Mouse (Mus musculus): Measurements from ENCODE around the gene Reln. TPM values are rescaled to one million over a fixed set of nuclear protein-coding genes. Genes with fewer than 3 reads are reported as not detected.

Gene Reln
- polyA plus RNA-seq (2015; fragmentation: Nextera tagmentation; extraction: Ambion mirVana), result 3.6 and 3.8 TPM in 2 replicates

GRCm38 (mm10) chr5:22344556-22344975 is at the start of gene Reln:
Reln (minus strand) TSS chr5:22344702.
- peaks cover 25% of the 10 kb centered on the region for H3K4me1 ChIP-seq
- H3K4me2 ChIP-seq, result peak within 1 kb of the TSS; percentile 92
- H3K4me3 ChIP-seq, result peak within 1 kb of the TSS; percentile 52
- no peaks in the 10 kb centered on the region for H3K9me3 ChIP-seq
- H3K36me3 ChIP-seq, result no peaks in the 10 kb centered on the region
- peaks cover 87% of the 10 kb centered on the region for H3K27me3 ChIP-seq
- H3K27ac ChIP-seq, result no peak within 1 kb of the TSS
- peak; percentile 63; the same call in 1 of the 2 replicates for ATAC-seq (ENCODE audit: insufficient number of reproducible peaks, low FRiP score, low TSS enrichment, low read depth)
- H3K9ac ChIP-seq, result peak within 1 kb of the TSS; percentile 37
- under 1% methylated on average over 44 of the region's 68 CpGs for WGBS

DNA sequence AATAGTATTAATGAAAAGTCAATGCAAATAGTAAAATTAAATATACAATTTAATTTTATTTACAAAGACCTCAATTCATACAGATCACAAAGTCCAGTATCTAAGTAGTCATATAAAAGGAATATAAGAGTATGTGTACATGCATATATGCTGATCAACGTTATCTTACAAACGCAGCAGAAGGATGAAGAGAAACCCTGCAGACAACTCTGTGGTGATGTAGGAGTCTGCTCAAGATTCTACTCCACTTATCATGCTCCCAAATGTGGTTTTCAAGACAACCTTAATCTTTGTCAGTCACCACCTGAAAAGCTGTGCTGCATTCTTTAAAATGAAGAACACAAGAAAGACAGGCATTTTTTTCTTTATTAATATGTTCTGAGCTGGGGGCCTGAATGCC is 44.0 kb upstream of the Reln start:
- no peaks in the 10 kb centered on the region for H3K9me3 ChIP-seq
- H3K4me1 ChIP-seq, result no peaks in the 10 kb centered on the region
- H3K4me3 ChIP-seq, result no peak overlapping the region
- no peaks in the 10 kb centered on the region for H3K36me3 ChIP-seq
- H3K4me2 ChIP-seq, result no peak overlapping the region
- no peak for ATAC-seq (ENCODE audit: insufficient number of reproducible peaks, low FRiP score, low TSS enrichment, low read depth)
- no peak overlapping the region for H3K9ac ChIP-seq
- WGBS, result 83% methylated on average over 2 of the region's 2 CpGs
- H3K27ac ChIP-seq, result no peak overlapping the region
- no peaks in the 10 kb centered on the region for H3K27me3 ChIP-seq

GRCm38 (mm10) chr5:22360510-22360909 is 16.0 kb upstream of the Reln start:
- no peaks in the 10 kb centered on the region for H3K9me3 ChIP-seq
- ATAC-seq (ENCODE audit: insufficient number of reproducible peaks, low FRiP score, low TSS enrichment, low read depth), result no peak
- WGBS, result 70% methylated on average over 9 of the region's 9 CpGs

DNA sequence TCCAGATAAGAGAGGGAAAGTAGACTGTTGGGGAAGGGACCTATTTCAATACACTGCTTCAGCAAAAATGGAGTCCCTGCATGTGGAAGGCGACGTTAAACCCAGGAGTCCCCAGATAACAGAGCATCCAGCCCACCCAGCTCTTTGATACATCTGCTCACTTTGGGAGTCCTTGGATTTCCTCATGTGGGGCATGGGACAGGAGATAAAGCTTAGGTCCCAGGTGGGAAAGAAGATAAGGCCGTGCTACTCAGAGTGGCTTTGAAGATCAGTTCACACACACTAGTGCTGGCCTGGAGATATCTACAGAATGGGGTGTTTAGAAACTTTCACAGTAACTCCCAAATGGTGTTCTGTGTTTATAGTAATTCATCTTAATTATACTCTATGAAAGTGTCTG is 3.9 kb upstream of the Reln start:
- H3K4me3 ChIP-seq, result no peak overlapping the region
- H3K9ac ChIP-seq, result no peak overlapping the region
- no peaks in the 10 kb centered on the region for H3K9me3 ChIP-seq
- 80% methylated on average over 3 of the region's 3 CpGs for WGBS
- peaks cover 56% of the 10 kb centered on the region for H3K27me3 ChIP-seq
- H3K27ac ChIP-seq, result no peak overlapping the region
- H3K4me2 ChIP-seq, result no peak overlapping the region
- ATAC-seq (ENCODE audit: insufficient number of reproducible peaks, low FRiP score, low TSS enrichment, low read depth), result no peak
- peaks cover 25% of the 10 kb centered on the region for H3K4me1 ChIP-seq
- H3K36me3 ChIP-seq, result no peaks in the 10 kb centered on the region

More at GRCm38 (mm10) chr5:22360510-22360909, 16.0 kb upstream of the Reln start:
- H3K36me3 ChIP-seq, result no peaks in the 10 kb centered on the region
- no peak overlapping the region for H3K9ac ChIP-seq
- H3K4me1 ChIP-seq, result no peaks in the 10 kb centered on the region
- no peak overlapping the region for H3K4me2 ChIP-seq
- no peaks in the 10 kb centered on the region for H3K27me3 ChIP-seq
- no peak overlapping the region for H3K27ac ChIP-seq
- no peak overlapping the region for H3K4me3 ChIP-seq

- Histone ChIP-seq H3K4me1 (peaks cover 25% of the 10 kb centered on the region), H3K4me3 (no peak overlapping the region), H3K36me3 (no peaks in the 10 kb centered on the region), H3K9me3 (no peaks in the 10 kb centered on the region), H3K4me2 (no peak overlapping the region), H3K27me3 (peaks cover 62% of the 10 kb centered on the region), H3K9ac (no peak overlapping the region), H3K27ac (no peak overlapping the region)
- no peak for ATAC-seq (ENCODE audit: insufficient number of reproducible peaks, low FRiP score, low TSS enrichment, low read depth)
- WGBS, result 83% methylated on average over 2 of the region's 2 CpGs
Measured at GRCm38 (mm10) chr5:22347732-22348131, 3.2 kb upstream of the Reln start.

DNA sequence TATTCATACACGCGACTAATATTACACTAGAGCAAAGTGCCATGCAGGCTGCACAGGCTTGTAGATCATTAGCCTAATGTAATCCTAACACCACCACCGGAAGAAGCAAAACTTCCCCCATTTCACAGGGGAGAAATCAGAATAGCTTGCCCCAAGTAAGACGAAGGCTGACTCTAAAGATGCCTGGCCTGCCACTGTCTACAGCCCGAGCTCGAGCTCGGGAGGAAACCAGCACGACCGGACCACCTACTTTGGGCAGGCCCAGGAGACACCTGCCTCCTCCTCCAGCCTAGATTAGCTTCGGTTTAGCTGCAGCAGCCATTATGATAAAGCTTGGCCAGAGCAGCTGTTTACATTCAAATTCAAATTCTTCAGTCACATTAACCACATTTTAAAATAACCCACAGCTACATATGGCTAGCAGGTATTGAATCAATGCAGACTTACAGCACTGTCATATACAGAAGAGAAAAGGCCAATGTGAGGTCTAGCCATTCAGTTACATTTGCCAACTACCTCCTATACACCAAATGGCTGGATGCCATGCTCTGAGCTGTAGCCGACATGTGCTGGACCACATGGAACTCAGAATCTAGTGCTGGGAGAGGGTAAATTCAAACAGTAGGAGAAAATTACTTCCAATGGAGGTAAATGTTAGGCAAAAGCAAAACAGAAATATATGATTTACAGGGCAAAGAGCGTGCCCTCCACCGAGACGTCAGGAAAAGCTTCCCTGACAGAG is 1.6 kb upstream of the Reln start:
- no peak overlapping the region for H3K4me3 ChIP-seq
- H3K27ac ChIP-seq, result no peak overlapping the region
- H3K9ac ChIP-seq, result no peak overlapping the region
- H3K4me1 ChIP-seq, result peaks cover 25% of the 10 kb centered on the region
- WGBS, result 24% methylated on average over 14 of the region's 14 CpGs
- no peaks in the 10 kb centered on the region for H3K36me3 ChIP-seq
- peaks cover 76% of the 10 kb centered on the region for H3K27me3 ChIP-seq
- no peak for ATAC-seq (ENCODE audit: insufficient number of reproducible peaks, low FRiP score, low TSS enrichment, low read depth)
- no peak overlapping the region for H3K4me2 ChIP-seq
- H3K9me3 ChIP-seq, result no peaks in the 10 kb centered on the region

DNA sequence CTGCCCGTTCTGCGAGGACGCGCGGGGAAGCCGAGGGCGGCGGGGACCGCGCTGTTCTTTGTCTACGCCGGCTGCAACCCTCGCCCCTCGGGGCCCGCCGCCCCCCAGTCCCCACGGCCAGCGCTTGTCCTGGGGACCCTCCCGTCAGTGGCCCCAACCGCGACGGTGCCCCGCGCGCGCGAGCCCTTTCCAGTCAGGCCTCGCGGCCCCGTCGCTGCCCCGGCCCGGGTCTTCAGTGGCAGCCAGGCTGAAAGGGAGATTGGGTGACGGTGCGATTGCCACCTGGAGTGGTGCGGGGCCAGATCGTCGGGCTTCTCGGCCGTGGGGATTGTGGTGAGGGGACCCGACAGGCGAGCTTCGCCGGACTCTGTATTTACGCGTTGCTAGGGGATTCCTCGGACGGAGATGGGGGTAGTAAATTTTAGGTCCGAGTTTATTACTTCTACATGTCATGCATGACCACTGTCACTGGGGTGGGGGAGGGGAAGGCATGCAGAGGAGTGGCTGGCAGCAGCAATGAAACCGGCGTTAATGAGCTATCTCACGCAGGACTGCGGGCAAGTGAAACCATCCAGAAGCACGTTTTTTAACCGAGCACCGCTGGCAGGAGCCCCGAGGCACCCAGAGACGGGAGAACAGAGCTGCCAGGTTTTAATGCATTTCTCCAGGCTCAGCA is 612 bp upstream of the Reln start:
- peak overlapping the region; percentile 52 for H3K4me3 ChIP-seq
- peak overlapping the region; percentile 92 for H3K4me2 ChIP-seq
- peaks cover 25% of the 10 kb centered on the region for H3K4me1 ChIP-seq
- H3K27me3 ChIP-seq, result peaks cover 86% of the 10 kb centered on the region
- no peaks in the 10 kb centered on the region for H3K9me3 ChIP-seq
- peak overlapping the region; percentile 37; the same call in 1 of the 2 replicates for H3K9ac ChIP-seq
- no peaks in the 10 kb centered on the region for H3K36me3 ChIP-seq
- no peak for ATAC-seq (ENCODE audit: insufficient number of reproducible peaks, low FRiP score, low TSS enrichment, low read depth)
- under 1% methylated on average over 42 of the region's 58 CpGs for WGBS
- H3K27ac ChIP-seq, result no peak overlapping the region

GRCm38 (mm10) chr5:22343843-22344555 is 503 bp downstream of the Reln start:
- WGBS, result under 1% methylated on average over 64 of the region's 65 CpGs

GRCm38 (mm10) chr5:22343536-22343842 is 1.0 kb downstream of the Reln start:
- under 1% methylated on average over 10 of the region's 10 CpGs for WGBS
- no peak for ATAC-seq (ENCODE audit: insufficient number of reproducible peaks, low FRiP score, low TSS enrichment, low read depth)
- Histone ChIP-seq H3K4me1 (peaks cover 25% of the 10 kb centered on the region), H3K4me2 (peak overlapping the region; percentile 92), H3K4me3 (peak overlapping the region; percentile 52), H3K9me3 (no peaks in the 10 kb centered on the region), H3K36me3 (no peaks in the 10 kb centered on the region), H3K27ac (no peak overlapping the region), H3K9ac (0 out of 2 replicates have a peak overlapping the region, but pooled peaks have one; percentile 37), H3K27me3 (peaks cover 77% of the 10 kb centered on the region)

More at GRCm38 (mm10) chr5:22343843-22344555, 503 bp downstream of the Reln start:
- Histone ChIP-seq H3K4me2 (peak overlapping the region; percentile 92), H3K9me3 (no peaks in the 10 kb centered on the region), H3K4me1 (peaks cover 25% of the 10 kb centered on the region), H3K36me3 (no peaks in the 10 kb centered on the region), H3K27me3 (peaks cover 81% of the 10 kb centered on the region), H3K4me3 (peak overlapping the region; percentile 52), H3K27ac (no peak overlapping the region), H3K9ac (peak overlapping the region; percentile 37)
- ATAC-seq (ENCODE audit: insufficient number of reproducible peaks, low FRiP score, low TSS enrichment, low read depth), result no peak

DNA sequence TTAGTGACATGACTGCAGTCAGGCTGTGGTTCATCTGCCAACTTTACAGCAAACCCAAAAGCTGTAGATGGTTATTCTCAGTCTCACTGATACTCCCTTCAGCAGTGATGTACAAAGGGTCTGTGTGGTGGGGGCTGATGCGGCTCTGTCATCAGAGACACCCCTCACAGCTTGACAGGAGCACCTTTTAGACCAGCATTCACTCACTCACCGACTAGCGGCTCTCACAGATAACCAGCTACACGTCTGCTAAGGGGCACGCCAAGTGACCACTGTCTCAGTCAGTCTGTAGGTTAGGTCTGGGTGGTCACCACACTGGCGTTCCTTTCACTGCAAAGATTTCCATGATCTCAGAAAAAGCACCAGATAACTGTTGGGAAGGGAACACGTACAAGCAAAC is 2.0 kb downstream of the Reln start:
- WGBS, result 69% methylated on average over 7 of the region's 7 CpGs

DNA sequence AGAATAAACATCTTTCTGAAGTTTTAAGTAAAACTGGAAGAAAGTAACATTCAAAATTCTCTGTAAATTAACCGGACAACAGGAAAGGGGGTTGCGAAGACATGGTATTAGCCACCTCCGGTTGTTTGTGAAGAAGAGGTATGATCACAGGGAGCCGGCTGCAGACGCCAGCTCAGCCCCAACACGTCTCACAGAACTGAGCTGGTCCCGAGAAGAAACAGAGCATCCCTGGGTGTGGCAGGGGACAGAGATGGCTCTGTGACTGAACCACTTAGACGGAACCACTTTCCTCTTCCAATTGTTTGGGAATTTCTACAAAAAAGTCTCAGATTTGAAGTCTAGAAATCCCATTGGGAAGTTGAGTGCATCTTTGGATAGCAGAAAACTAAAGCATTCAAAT is 3.5 kb downstream of the Reln start:
- Histone ChIP-seq H3K4me2 (no peak overlapping the region), H3K27ac (no peak overlapping the region), H3K9ac (no peak overlapping the region), H3K4me3 (no peak overlapping the region), H3K27me3 (peaks cover 59% of the 10 kb centered on the region), H3K9me3 (no peaks in the 10 kb centered on the region), H3K4me1 (peaks cover 25% of the 10 kb centered on the region), H3K36me3 (no peaks in the 10 kb centered on the region)
- no peak for ATAC-seq (ENCODE audit: insufficient number of reproducible peaks, low FRiP score, low TSS enrichment, low read depth)
- WGBS, result 77% methylated on average over 8 of the region's 8 CpGs

More for the DNA sequence above, 2.0 kb downstream of the Reln start:
- no peak overlapping the region for H3K27ac ChIP-seq
- no peak overlapping the region for H3K4me3 ChIP-seq
- H3K4me1 ChIP-seq, result peaks cover 25% of the 10 kb centered on the region
- H3K9ac ChIP-seq, result no peak overlapping the region
- H3K27me3 ChIP-seq, result peaks cover 74% of the 10 kb centered on the region
- no peak for ATAC-seq (ENCODE audit: insufficient number of reproducible peaks, low FRiP score, low TSS enrichment, low read depth)
- H3K36me3 ChIP-seq, result no peaks in the 10 kb centered on the region
- no peaks in the 10 kb centered on the region for H3K9me3 ChIP-seq
- no peak overlapping the region for H3K4me2 ChIP-seq

GRCm38 (mm10) chr5:22335408-22335807 is 9.1 kb downstream of the Reln start:
- H3K4me3 ChIP-seq, result no peak overlapping the region
- no peaks in the 10 kb centered on the region for H3K9me3 ChIP-seq
- no peak overlapping the region for H3K9ac ChIP-seq
- H3K4me2 ChIP-seq, result no peak overlapping the region
- no peaks in the 10 kb centered on the region for H3K4me1 ChIP-seq
- no peak for ATAC-seq (ENCODE audit: insufficient number of reproducible peaks, low FRiP score, low TSS enrichment, low read depth)
- 42% methylated on average over 3 of the region's 3 CpGs for WGBS
- H3K36me3 ChIP-seq, result no peaks in the 10 kb centered on the region
- H3K27ac ChIP-seq, result no peak overlapping the region
- peaks cover 6% of the 10 kb centered on the region; the same call in 1 of the 2 replicates for H3K27me3 ChIP-seq

Measured in limb, embryonic 15.5 days (tissue).